Mouse (Mus musculus) gastrocnemius, adult 2 months (tissue): ENCODE measurements around the gene Slc1a6. TPM values are rescaled to one million over a fixed set of nuclear protein-coding genes. Genes with fewer than 3 reads are reported as not detected.

Experiments
- DNase-seq: peaks from one replicate; pipeline ENCODE4 v3.0.0; 2022
- H3K27ac ChIP-seq: fragments of 200-600 bp; 2 replicates; pipeline ENCODE4 v1.8.1; 2022; ENCODE audit warnings: mild to moderate bottlenecking
- H3K4me3 ChIP-seq: fragments of 200-600 bp; 2 replicates; pipeline ENCODE4 v1.8.1; 2022; ENCODE audit warnings: mild to moderate bottlenecking, moderate library complexity
- CTCF ChIP-seq: fragments of 200-600 bp; IDR thresholded peaks from 2 replicates; pipeline ENCODE4 v1.8.1; 2022; ENCODE audit warnings: antibody characterized with exemption, mild to moderate bottlenecking, moderate library complexity
- intact Hi-C: fragments of 180-260 bp; cut with DNase I; formaldehyde crosslinking; loops from one replicate; pipeline ENCODE4 v1.15.1; 2025
- long read RNA-seq, 2 experiments: library from polyadenylated mRNA; stranded (forward); transcript quantifications; one replicate each; pipeline ENCODE4 v2.0.0; 2021
- total RNA-seq, 2 experiments: library from RNA; stranded (reverse); gene quantifications; 2 replicates each; pipeline ENCODE4 v1.2.3; 2021

Gene Slc1a6
- not detected for total RNA-seq
- long read RNA-seq, experiment 1, result 0 reads
- long read RNA-seq, experiment 2, result 0 reads

DNA sequence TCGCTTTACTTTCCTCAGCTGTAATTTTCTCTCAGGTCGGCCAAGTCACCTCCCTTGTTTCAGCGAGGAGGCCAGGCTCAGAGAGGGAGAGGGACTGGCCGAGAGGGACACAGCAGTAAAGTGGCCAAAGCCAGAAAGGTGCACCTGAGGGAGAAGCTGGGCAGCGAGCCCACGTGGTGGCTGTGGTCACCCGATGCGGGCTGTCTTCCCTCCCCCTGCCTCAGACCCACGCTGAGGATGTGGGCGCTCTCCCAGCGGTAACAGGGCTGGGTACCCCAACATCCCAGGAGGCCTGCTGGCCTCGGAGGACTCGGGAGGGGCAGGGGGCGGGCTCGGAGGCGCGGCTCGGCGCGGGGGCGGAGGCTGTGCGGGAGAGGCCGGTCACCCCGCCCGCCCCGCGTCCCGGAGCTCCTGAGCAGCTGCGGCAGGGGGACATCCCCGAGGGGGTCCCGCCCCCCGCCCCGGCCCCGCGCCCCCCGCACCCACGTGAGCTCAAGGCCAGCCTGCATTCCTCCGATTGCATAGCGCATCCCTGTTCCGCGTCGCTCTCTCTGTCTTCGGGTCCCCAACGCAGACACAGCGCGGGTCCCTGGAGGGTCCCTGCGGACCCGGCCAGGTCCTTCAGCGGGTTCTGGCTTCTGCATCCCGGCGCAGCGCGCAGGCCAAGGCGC is at the start of gene Slc1a6:
TSS of gene Slc1a6 (plus strand) at position 516 of the 671 bp plus-strand sequence.
- no peak for TF ChIP-seq CTCF
- intact Hi-C loops, result no loop called here
- Histone ChIP-seq H3K4me3 (peak within 1 kb of the TSS; percentile 72), H3K27ac (0 out of 2 replicates have a peak within 1 kb of the TSS, but pooled peaks have one; percentile 12)
- DNase-seq, result peak; percentile 41

DNA sequence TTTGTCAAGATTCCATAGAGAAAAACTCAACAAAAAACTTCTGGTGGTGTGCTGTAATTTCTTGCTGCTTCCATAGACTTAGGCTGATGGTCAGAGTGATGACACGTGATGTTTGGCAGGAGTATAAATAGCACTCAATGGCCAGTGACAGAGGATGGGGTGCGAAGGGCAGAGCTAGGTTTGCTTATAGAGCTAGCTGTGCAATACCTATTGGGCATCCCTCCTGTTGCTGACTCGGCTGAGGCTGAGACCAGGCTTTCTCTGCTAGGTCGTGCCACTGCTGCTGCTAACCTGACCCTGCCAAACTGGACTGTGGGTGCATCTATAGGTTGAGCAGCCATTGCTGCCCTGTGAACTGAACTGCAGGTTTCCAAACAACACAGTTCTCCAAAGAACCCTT is 40.5 kb upstream of the Slc1a6 start:
- DNase-seq, result no peak
- Histone ChIP-seq H3K27ac (no peak overlapping the region), H3K4me3 (no peak overlapping the region)
- intact Hi-C loops, result no loop called here
- no peak for TF ChIP-seq CTCF

DNA sequence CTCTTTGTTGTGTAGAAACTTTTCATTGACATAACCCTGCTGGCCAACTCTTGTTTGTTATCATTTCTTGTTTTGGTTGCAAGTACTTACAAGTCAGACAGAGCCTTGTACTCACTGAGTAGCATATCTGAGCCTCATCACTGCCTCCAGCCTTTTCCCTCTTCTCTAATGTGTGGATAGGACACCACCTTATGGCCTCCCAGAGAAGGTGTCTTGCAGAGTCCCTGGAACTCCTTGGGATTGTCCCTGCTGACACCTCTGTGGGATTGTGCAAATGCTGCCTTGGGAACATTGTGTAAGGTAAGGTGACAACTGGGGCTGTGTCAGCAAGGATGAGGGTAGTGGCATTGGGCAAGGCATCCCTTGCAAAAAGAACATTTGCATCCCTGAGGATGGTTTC is 36.6 kb upstream of the Slc1a6 start:
- no peak overlapping the region for H3K4me3 ChIP-seq
- DNase-seq, result no peak
- no peak overlapping the region for H3K27ac ChIP-seq
- intact Hi-C loops, result no loop called here
- TF ChIP-seq CTCF, result no peak

DNA sequence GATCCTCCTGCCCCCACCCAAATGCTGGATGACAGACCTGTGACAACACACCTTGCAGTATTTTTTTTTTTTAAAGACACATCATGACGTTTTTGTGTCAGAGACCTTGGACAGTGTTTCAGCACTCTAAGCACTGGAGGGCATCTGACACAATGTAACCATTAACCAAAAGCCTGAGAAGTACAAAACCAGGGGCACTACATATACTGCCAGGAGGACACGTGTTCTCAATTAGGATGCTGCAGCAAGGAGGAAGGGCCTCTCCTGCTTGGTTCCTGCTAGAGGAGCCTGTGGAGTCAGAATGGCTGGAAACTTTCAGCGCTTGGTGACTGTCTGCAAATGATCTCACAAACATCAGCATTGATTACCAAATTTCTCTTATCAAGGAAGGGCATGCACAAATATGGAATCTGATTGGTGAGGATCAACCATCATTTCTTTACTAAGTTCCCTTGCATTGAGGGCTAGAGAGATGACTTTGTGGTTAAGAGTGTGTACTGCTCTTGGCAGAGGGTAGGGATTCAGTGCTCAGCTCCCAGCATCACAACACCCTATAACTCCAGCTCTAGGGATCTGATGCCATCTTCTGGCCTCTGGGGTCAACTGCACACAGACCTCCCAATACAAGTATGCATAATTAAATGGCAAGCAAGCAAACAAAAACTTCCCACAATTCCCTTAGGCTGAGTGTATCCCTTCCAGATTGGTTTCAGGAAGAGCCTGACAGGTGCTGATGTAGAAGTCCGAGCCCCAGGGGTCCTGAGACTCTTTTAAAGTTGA is 34.7 kb upstream of the Slc1a6 start:
- no peak for DNase-seq
- no peak overlapping the region for H3K27ac ChIP-seq
- intact Hi-C loops, result no loop called here
- H3K4me3 ChIP-seq, result no peak overlapping the region
- TF ChIP-seq CTCF, result no peak; the same call in 1 of the 2 replicates

- no peak for TF ChIP-seq CTCF
- H3K4me3 ChIP-seq, result peak overlapping the region; percentile 58
- intact Hi-C loops, result no loop called here
Observed at GRCm38 (mm10) chr10:78747035-78747721, 33.1 kb upstream of the Slc1a6 start.

DNA sequence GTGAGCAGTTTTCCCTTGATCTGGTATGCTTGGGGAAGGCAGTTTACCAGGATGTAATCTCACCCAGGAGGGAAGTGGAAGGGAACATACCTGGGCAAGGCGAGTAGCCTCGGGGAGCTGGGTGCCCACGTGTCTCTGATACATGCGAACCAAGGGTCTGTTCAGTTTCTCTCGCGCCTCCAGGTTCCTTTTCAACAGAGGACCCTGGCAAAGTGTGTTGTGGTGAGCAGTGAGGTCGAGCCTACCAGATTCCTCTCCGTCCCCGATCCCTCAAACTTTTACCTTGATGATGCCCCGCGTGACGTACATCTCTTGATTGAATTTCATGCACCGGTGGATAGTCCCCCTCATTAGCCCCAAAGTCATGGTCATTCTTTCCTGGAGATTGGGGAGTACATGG is 32.1 kb upstream of the Slc1a6 start:
- no peak for DNase-seq
- intact Hi-C loops, result no loop called here
- TF ChIP-seq CTCF, result no peak
- Histone ChIP-seq H3K27ac (no peak overlapping the region), H3K4me3 (no peak overlapping the region)

More at GRCm38 (mm10) chr10:78747035-78747721, 33.1 kb upstream of the Slc1a6 start:
- DNase-seq, result peak; percentile 24
- H3K27ac ChIP-seq, result no peak overlapping the region

DNA sequence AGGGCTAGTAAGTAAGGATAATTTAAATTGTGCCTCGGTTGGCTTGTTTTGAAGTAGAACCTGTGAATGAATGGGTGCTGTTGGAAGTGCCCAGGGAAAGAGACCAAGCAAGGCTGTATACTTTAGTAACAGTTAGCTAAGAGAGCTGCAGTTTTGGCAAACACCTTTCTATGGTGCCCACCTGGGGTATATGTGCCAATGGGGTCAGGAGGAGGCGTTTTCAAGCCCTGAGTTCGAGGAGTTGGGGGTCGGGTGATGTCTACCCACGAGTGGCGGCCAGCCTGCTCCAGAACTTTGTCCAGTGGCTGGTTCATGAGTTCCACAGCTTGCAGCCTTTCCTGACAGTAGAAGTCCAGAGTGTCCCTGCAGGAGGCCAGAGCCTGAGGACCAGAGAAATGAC is 31.4 kb upstream of the Slc1a6 start:
- no peak overlapping the region for H3K27ac ChIP-seq
- TF ChIP-seq CTCF, result no peak
- DNase-seq, result no peak
- intact Hi-C loops, result no loop called here
- no peak overlapping the region for H3K4me3 ChIP-seq

GRCm38 (mm10) chr10:78752452-78753191 is 27.7 kb upstream of the Slc1a6 start, which contains the start of gene Ccdc105:
Gene Ccdc105, minus strand, starts transcription at chr10:78753065.
- Histone ChIP-seq H3K27ac (peak within 1 kb of the TSS; percentile 24; the same call in 1 of the 2 replicates), H3K4me3 (peak within 1 kb of the TSS; percentile 73)
- intact Hi-C loops, result no loop called here
- no peak for TF ChIP-seq CTCF
- peak; percentile 47 for DNase-seq

DNA sequence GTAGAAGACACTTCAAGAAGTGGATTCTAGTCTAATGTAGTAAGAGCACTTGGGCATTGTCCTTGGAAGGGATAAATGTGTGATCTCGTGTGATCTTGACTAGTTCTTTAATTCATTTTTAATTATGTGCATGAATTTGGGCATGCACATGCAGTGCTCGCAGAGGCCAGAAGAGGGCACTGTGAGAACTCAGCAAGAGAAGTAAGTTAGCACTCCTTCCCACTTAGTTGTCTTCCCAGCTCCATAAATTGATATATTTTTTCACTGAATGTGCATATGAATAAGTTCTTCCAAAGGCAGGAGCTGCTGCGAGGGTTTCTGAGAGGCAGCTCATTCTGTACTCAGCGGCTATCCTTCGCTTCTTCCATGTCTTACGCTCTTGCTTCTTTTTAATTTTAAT is 24.3 kb upstream of the Slc1a6 start:
- intact Hi-C loops, result loop anchor here (1.0 kb wide), 1 partner anchor 360 kb away; no protein-coding TSS in a partner anchor
- DNase-seq, result peak; percentile 56
- H3K27ac ChIP-seq, result no peak overlapping the region
- H3K4me3 ChIP-seq, result no peak overlapping the region
- TF ChIP-seq CTCF, result peak; percentile 94

DNA sequence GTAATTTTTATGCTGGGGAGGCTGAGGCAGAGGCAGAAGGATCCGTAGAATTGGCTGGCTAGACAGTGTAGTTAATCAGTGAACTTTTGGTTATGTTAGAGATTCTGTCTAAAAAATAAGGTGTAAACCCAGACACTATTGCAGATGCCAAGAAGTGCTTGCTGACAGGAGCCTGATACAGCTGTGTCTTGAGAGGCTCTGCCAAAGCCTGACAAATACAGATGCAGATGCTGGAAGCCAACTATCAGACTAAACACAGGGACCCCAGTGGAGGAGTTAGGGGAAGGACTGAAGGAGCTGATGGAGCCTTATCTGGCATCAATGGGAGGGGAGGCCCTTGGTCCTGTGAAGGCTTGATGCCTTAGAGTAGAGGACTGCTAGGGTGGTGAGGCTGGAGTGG is 14.7 kb upstream of the Slc1a6 start:
- H3K27ac ChIP-seq, result no peak overlapping the region
- no peak overlapping the region for H3K4me3 ChIP-seq
- no peak for TF ChIP-seq CTCF
- intact Hi-C loops, result no loop called here
- no peak for DNase-seq

- H3K27ac ChIP-seq, result no peak overlapping the region
- intact Hi-C loops, result no loop called here
- no peak for TF ChIP-seq CTCF
- DNase-seq, result no peak
- no peak overlapping the region for H3K4me3 ChIP-seq
Observed at GRCm38 (mm10) chr10:78775830-78776229, 4.5 kb upstream of the Slc1a6 start.

DNA sequence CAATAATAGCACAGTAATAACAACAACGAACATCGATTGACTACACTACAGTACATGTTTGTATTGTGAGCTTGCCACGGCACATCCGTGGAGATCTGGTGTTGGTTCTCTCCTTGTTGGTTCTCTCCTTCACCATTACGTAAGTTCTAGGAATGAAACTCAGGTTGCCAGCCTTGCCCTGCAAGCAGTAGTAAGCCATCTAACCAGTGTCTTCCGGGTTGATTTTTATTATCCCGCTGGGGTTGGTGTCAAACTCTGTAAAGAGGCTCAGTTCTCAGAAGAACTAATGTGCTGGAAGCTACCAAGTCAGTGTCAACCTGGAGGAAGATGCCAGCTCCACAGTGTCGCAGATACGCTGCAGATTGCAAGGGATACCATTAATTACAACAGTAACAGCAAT is 769 bp upstream of the Slc1a6 start:
- H3K27ac ChIP-seq, result no peak overlapping the region
- intact Hi-C loops, result no loop called here
- H3K4me3 ChIP-seq, result peak overlapping the region; percentile 72
- no peak for DNase-seq
- TF ChIP-seq CTCF, result no peak
